Comparison of ENCODE assay signal across 12 mouse cellular contexts in genomic region chr7:115844431-115844830, GRCm38 (mm10).
A peak's percentile ranks its signal among the peaks of the same experiment; 100 is the strongest.
DNase-seq lines count a peak whose midpoint lies in the region; ATAC-seq and TF ChIP-seq lines count a peak whose summit lies in the region.
"Had no signal": no experiment of that assay in that cellular context is flagged by ENCODE, and none has a peak within 500 bp of the region (broad histone marks: within the 10 kb centered on the region; RNA-seq: fewer than 3 reads in every experiment).

No protein-coding gene starts in this region.

- WGBS in heart, adult 2 months: 64% methylated on average over 6 of the region's 6 CpGs
- WGBS in heart, embryonic 11.5 days (ENCODE audit: insufficient replicate concordance): 85% methylated on average over 6 of the region's 6 CpGs
- WGBS in liver, postnatal 0 days (ENCODE audit: insufficient replicate concordance): 34% methylated on average over 6 of the region's 6 CpGs
- WGBS in midbrain, embryonic 11.5 days: 94% methylated on average over 6 of the region's 6 CpGs
- WGBS in neural tube, embryonic 15.5 days: 93% methylated on average over 6 of the region's 6 CpGs

- intact Hi-C loops in heart, adult 2 months (cut with DNase I): loop anchor here (5.0 to 10.0 kb wide), 3 partner anchors 188 to 630 kb away; no protein-coding TSS in a partner anchor
- intact Hi-C loops in heart, postnatal 10 days (cut with DNase I): no loop called here

- ATAC-seq in heart, embryonic 11.5 days (replicated peaks; ENCODE audit: insufficient number of reproducible peaks, low FRiP score, low TSS enrichment): no peak
- peak; percentile 87 for ATAC-seq in liver, postnatal 0 days
- ATAC-seq in midbrain, embryonic 11.5 days (ENCODE audit: low FRiP score): no peak
- no peak for ATAC-seq in neural tube, embryonic 15.5 days (ENCODE audit: low FRiP score)
- ATAC-seq: midbrain, embryonic 15.5 days had no signal

- no peak overlapping the region for H3K4me2 ChIP-seq in heart, embryonic 11.5 days
- peak overlapping the region; percentile 51 for H3K4me2 ChIP-seq in liver, postnatal 0 days (ENCODE audit: low read depth, low read length)
- H3K4me2 ChIP-seq in midbrain, embryonic 11.5 days: no peak overlapping the region
- H3K4me2 ChIP-seq in neural tube, embryonic 15.5 days: no peak overlapping the region
- H3K4me2 ChIP-seq: embryonic facial prominence, embryonic 15.5 days; hindbrain, embryonic 15.5 days; midbrain, embryonic 15.5 days had no signal

- no peak for TF ChIP-seq CTCF in heart, adult 2 months (IDR thresholded peaks at IDR 0.05)
- no peak for TF ChIP-seq CTCF in liver, postnatal 0 days (IDR thresholded peaks at IDR 0.05; ENCODE audit: low read depth)

- no peaks in the 10 kb centered on the region for H3K27me3 ChIP-seq in heart, adult 2 months (ENCODE audit: control insufficient read depth, insufficient read depth, low read length)
- H3K27me3 ChIP-seq in heart, embryonic 11.5 days (ENCODE audit: control insufficient read depth, insufficient read depth, low read length): no peaks in the 10 kb centered on the region
- H3K27me3 ChIP-seq in liver, postnatal 0 days (ENCODE audit: insufficient read depth, low read length): no peaks in the 10 kb centered on the region
- no peaks in the 10 kb centered on the region for H3K27me3 ChIP-seq in midbrain, embryonic 11.5 days (ENCODE audit: control insufficient read depth, insufficient read depth, low read length)
- no peaks in the 10 kb centered on the region for H3K27me3 ChIP-seq in neural tube, embryonic 15.5 days (replicated peaks)
- H3K27me3 ChIP-seq: embryonic facial prominence, embryonic 15.5 days; hindbrain, embryonic 15.5 days; midbrain, embryonic 15.5 days had no signal

- no peak overlapping the region for H3K4me3 ChIP-seq in heart, adult 2 months
- no peak overlapping the region for H3K4me3 ChIP-seq in heart, embryonic 11.5 days (ENCODE audit: low read depth, low read length)
- peak overlapping the region; percentile 51 for H3K4me3 ChIP-seq in liver, postnatal 0 days (ENCODE audit: low read depth, low read length)
- no peak overlapping the region for H3K4me3 ChIP-seq in midbrain, embryonic 11.5 days (ENCODE audit: low read depth, low read length)
- no peak overlapping the region for H3K4me3 ChIP-seq in neural tube, embryonic 15.5 days (replicated peaks)
- H3K4me3 ChIP-seq: embryonic facial prominence, embryonic 15.5 days; hindbrain, embryonic 15.5 days; limb, embryonic 10.5 days; midbrain, embryonic 15.5 days had no signal

- no peak for TF ChIP-seq POLR2A in heart, adult 2 months (IDR thresholded peaks at IDR 0.05; ENCODE audit: insufficient read depth, low read depth, low read length)

- peak; percentile 57 to 81 for DNase-seq in heart, adult 2 months
- peak; percentile 59 for DNase-seq in adrenal gland, postnatal 25 days
- peak; percentile 78 to 85 for DNase-seq in heart, postnatal 10 days
- peak; percentile 79 for DNase-seq in liver, postnatal 0 days
- DNase-seq in midbrain, embryonic 11.5 days (ENCODE audit: low spot score, missing footprints): no peak
- DNase-seq in cerebellum, adult 8-10 months: no peak

- H3K79me2 ChIP-seq in heart, adult 2 months (replicated peaks; ENCODE audit: control insufficient read depth, insufficient read depth, low read length): no peaks in the 10 kb centered on the region

- no peaks in the 10 kb centered on the region for H3K4me1 ChIP-seq in heart, adult 2 months (ENCODE audit: control insufficient read depth, insufficient read depth, low read length)
- H3K4me1 ChIP-seq in heart, embryonic 11.5 days (ENCODE audit: control insufficient read depth, insufficient read depth, low read length): no peaks in the 10 kb centered on the region
- peaks cover 6% of the 10 kb centered on the region; the same call in 1 of the 2 replicates for H3K4me1 ChIP-seq in liver, postnatal 0 days (ENCODE audit: insufficient read depth)
- H3K4me1 ChIP-seq in midbrain, embryonic 11.5 days (ENCODE audit: control insufficient read depth, insufficient read depth, low read length): no peaks in the 10 kb centered on the region
- H3K4me1 ChIP-seq in neural tube, embryonic 15.5 days: no peaks in the 10 kb centered on the region
- H3K4me1 ChIP-seq: embryonic facial prominence, embryonic 15.5 days; hindbrain, embryonic 15.5 days; limb, embryonic 10.5 days; midbrain, embryonic 15.5 days had no signal

- H3K36me3 ChIP-seq in heart, adult 2 months (ENCODE audit: control insufficient read depth, insufficient read depth, low read length): no peaks in the 10 kb centered on the region
- H3K36me3 ChIP-seq in heart, embryonic 11.5 days (ENCODE audit: control insufficient read depth, insufficient read depth, low read length): no peaks in the 10 kb centered on the region
- no peaks in the 10 kb centered on the region for H3K36me3 ChIP-seq in liver, postnatal 0 days (replicated peaks; ENCODE audit: insufficient read depth, low read length)
- H3K36me3 ChIP-seq in midbrain, embryonic 11.5 days (ENCODE audit: control insufficient read depth, insufficient read depth, low read length): no peaks in the 10 kb centered on the region
- H3K36me3 ChIP-seq in neural tube, embryonic 15.5 days: no peaks in the 10 kb centered on the region
- H3K36me3 ChIP-seq: embryonic facial prominence, embryonic 15.5 days; hindbrain, embryonic 15.5 days; limb, embryonic 10.5 days; midbrain, embryonic 15.5 days had no signal

- TF ChIP-seq EP300 in heart, adult 2 months (IDR thresholded peaks at IDR 0.05; ENCODE audit: insufficient read depth, low read depth, low read length): peak; percentile 93
- no peak for TF ChIP-seq EP300 in liver, postnatal 0 days (IDR thresholded peaks at IDR 0.05; ENCODE audit: low read depth)

- 0 out of 2 replicates have a peak overlapping the region, but pooled peaks have one; percentile 11 for H3K27ac ChIP-seq in heart, adult 2 months
- H3K27ac ChIP-seq in heart, embryonic 11.5 days (ENCODE audit: low read depth, low read length): no peak overlapping the region
- H3K27ac ChIP-seq in liver, postnatal 0 days (ENCODE audit: low read depth): peak overlapping the region; percentile 76
- no peak overlapping the region for H3K27ac ChIP-seq in midbrain, embryonic 11.5 days (ENCODE audit: low read depth, low read length)
- no peak overlapping the region for H3K27ac ChIP-seq in neural tube, embryonic 15.5 days (replicated peaks)
- H3K27ac ChIP-seq: embryonic facial prominence, embryonic 15.5 days; hindbrain, embryonic 15.5 days; limb, embryonic 10.5 days; midbrain, embryonic 15.5 days had no signal

- no peaks in the 10 kb centered on the region for H3K9me3 ChIP-seq in heart, embryonic 11.5 days (replicated peaks; ENCODE audit: control insufficient read depth, low read length)
- H3K9me3 ChIP-seq in liver, postnatal 0 days (ENCODE audit: low read length): no peaks in the 10 kb centered on the region
- H3K9me3 ChIP-seq in midbrain, embryonic 11.5 days (ENCODE audit: control insufficient read depth, low read length): no peaks in the 10 kb centered on the region
- no peaks in the 10 kb centered on the region for H3K9me3 ChIP-seq in neural tube, embryonic 15.5 days (replicated peaks)
- H3K9me3 ChIP-seq: embryonic facial prominence, embryonic 15.5 days; hindbrain, embryonic 15.5 days; limb, embryonic 10.5 days; midbrain, embryonic 15.5 days had no signal

- no peak overlapping the region for H3K9ac ChIP-seq in heart, adult 2 months (ENCODE audit: low read depth, low read length)
- H3K9ac ChIP-seq in heart, embryonic 11.5 days (ENCODE audit: low read depth, low read length): no peak overlapping the region
- H3K9ac ChIP-seq in liver, postnatal 0 days (replicated peaks): peak overlapping the region; percentile 66
- no peak overlapping the region for H3K9ac ChIP-seq in midbrain, embryonic 11.5 days (ENCODE audit: low read length)
- no peak overlapping the region for H3K9ac ChIP-seq in neural tube, embryonic 15.5 days (replicated peaks)
- H3K9ac ChIP-seq: embryonic facial prominence, embryonic 15.5 days; hindbrain, embryonic 15.5 days; midbrain, embryonic 15.5 days had no signal

Comparison
In these comparisons a context has a peak if more than half of its experiments do, and no peak if none do; other contexts are left out.
1. H3K27ac ChIP-seq: peak in heart, adult 2 months (single experiment) and liver, postnatal 0 days (single experiment); none in heart, embryonic 11.5 days (single experiment), midbrain, embryonic 11.5 days (single experiment) and neural tube, embryonic 15.5 days (single experiment).
2. DNase-seq: peak in heart, adult 2 months (2 of 2), adrenal gland, postnatal 25 days (single experiment), heart, postnatal 10 days (2 of 2) and liver, postnatal 0 days (single experiment); none in midbrain, embryonic 11.5 days (single experiment) and cerebellum, adult 8-10 months (single experiment).